Mouse (Mus musculus): ENCODE results near the gene Mns1. TPM values are rescaled to one million over a fixed set of nuclear protein-coding genes. Genes with fewer than 3 reads are reported as not detected.

Mns1 gene
- polyA plus RNA-seq, 1 experiment = 10.5 TPM

DNA sequence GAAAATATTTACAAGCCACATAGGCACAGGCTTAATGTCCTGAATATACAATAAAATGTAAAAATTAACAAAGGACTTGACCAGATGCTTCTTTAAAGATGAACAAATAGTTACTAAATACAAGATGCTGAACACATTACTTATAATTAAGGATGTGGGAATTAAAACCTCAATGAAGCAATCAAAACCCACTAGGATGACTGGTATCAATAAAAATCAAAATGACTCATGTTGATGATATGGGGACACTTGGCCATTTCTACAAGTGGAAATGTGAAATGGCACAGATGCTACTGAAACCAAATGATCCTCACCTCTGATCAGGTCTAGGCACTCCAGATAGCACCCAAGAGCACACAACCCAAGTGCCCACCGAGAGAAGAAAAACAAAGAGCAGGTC is 27.0 kb downstream of the Mns1 start:
- TF ChIP-seq POLR2A (IDR thresholded peaks at IDR 0.05; ENCODE audit: low read depth, low read length) = no peak
- no peak for TF ChIP-seq CTCF (IDR thresholded peaks at IDR 0.05; ENCODE audit: borderline replicate concordance, insufficient read depth, low read length)
- Histone ChIP-seq H3K4me1 (ENCODE audit: control insufficient read depth, insufficient read depth, low read length) (peaks cover 3% of the 10 kb centered on the region; the same call in 1 of the 2 replicates), H3K4me3 (ENCODE audit: insufficient read depth, low read length) (no peak overlapping the region)

GRCm38 (mm10) chr9:72465754-72466181 is 28.0 kb downstream of the Mns1 start:
- no peak overlapping the region for H3K27ac ChIP-seq (ENCODE audit: insufficient read depth, low read length)
- no peak overlapping the region for H3K4me3 ChIP-seq (ENCODE audit: insufficient read depth, low read length)
- H3K4me1 ChIP-seq (ENCODE audit: control insufficient read depth, insufficient read depth, low read length) = peaks cover 2% of the 10 kb centered on the region; the same call in 1 of the 2 replicates
- no peak for TF ChIP-seq POLR2A (IDR thresholded peaks at IDR 0.05; ENCODE audit: low read depth, low read length)
- TF ChIP-seq CTCF (IDR thresholded peaks at IDR 0.05; ENCODE audit: borderline replicate concordance, insufficient read depth, low read length) = no peak

More for the DNA sequence above, 27.0 kb downstream of the Mns1 start:
- no peak overlapping the region for H3K27ac ChIP-seq (ENCODE audit: insufficient read depth, low read length)

GRCm38 (mm10) chr9:72467551-72468407 is 30.0 kb downstream of the Mns1 start:
- peaks cover 2% of the 10 kb centered on the region; the same call in 1 of the 2 replicates for H3K4me1 ChIP-seq (ENCODE audit: control insufficient read depth, insufficient read depth, low read length)
- TF ChIP-seq CTCF (IDR thresholded peaks at IDR 0.05; ENCODE audit: borderline replicate concordance, insufficient read depth, low read length) = peak; percentile 76; the same call in 1 of the 2 replicates
- no peak for TF ChIP-seq POLR2A (IDR thresholded peaks at IDR 0.05; ENCODE audit: low read depth, low read length)
- H3K27ac ChIP-seq (ENCODE audit: insufficient read depth, low read length) = no peak overlapping the region
- H3K4me3 ChIP-seq (ENCODE audit: insufficient read depth, low read length) = no peak overlapping the region

GRCm38 (mm10) chr9:72468616-72469015 is 30.8 kb downstream of the Mns1 start:
- no peak overlapping the region for H3K4me3 ChIP-seq (ENCODE audit: insufficient read depth, low read length)
- H3K4me1 ChIP-seq (ENCODE audit: control insufficient read depth, insufficient read depth, low read length) = peaks cover 2% of the 10 kb centered on the region; the same call in 1 of the 2 replicates
- H3K27ac ChIP-seq (ENCODE audit: insufficient read depth, low read length) = no peak overlapping the region
- TF ChIP-seq CTCF (IDR thresholded peaks at IDR 0.05; ENCODE audit: borderline replicate concordance, insufficient read depth, low read length) (no peak), POLR2A (IDR thresholded peaks at IDR 0.05; ENCODE audit: low read depth, low read length) (no peak)

GRCm38 (mm10) chr9:72469851-72470250 is 32.0 kb downstream of the Mns1 start:
- peaks cover 2% of the 10 kb centered on the region; the same call in 1 of the 2 replicates for H3K4me1 ChIP-seq (ENCODE audit: control insufficient read depth, insufficient read depth, low read length)
- TF ChIP-seq CTCF (IDR thresholded peaks at IDR 0.05; ENCODE audit: borderline replicate concordance, insufficient read depth, low read length) = no peak
- TF ChIP-seq POLR2A (IDR thresholded peaks at IDR 0.05; ENCODE audit: low read depth, low read length) = no peak

GRCm38 (mm10) chr9:72475511-72475910 is 37.7 kb downstream of the Mns1 start:
- no peak for TF ChIP-seq CTCF (IDR thresholded peaks at IDR 0.05; ENCODE audit: borderline replicate concordance, insufficient read depth, low read length)
- TF ChIP-seq POLR2A (IDR thresholded peaks at IDR 0.05; ENCODE audit: low read depth, low read length) = no peak
- H3K4me1 ChIP-seq (ENCODE audit: control insufficient read depth, insufficient read depth, low read length) = no peaks in the 10 kb centered on the region

More at GRCm38 (mm10) chr9:72469851-72470250, 32.0 kb downstream of the Mns1 start:
- Histone ChIP-seq H3K4me3 (ENCODE audit: insufficient read depth, low read length) (no peak overlapping the region), H3K27ac (ENCODE audit: insufficient read depth, low read length) (no peak overlapping the region)

DNA sequence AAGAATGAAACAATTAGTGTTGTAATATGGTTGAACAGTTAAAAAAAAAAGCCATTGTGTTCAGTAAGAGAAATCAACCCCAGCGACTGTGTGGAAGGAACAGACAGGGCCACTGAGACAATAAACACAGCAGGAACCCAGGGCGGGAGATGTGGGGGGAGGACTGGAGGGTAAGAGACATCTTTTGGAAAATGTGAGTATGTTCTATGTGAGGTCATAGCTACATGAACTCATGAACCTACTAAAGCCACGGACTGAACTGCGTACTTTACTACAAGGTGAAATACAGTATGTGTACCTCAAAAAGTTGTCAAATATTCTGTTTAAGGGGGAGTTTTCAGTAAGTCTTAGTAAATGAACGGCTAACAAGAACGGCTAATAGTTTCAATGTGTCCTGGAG is 39.5 kb downstream of the Mns1 start:
- no peak for TF ChIP-seq POLR2A (IDR thresholded peaks at IDR 0.05; ENCODE audit: low read depth, low read length)
- no peak for TF ChIP-seq CTCF (IDR thresholded peaks at IDR 0.05; ENCODE audit: borderline replicate concordance, insufficient read depth, low read length)

More at GRCm38 (mm10) chr9:72475511-72475910, 37.7 kb downstream of the Mns1 start:
- Histone ChIP-seq H3K4me3 (ENCODE audit: insufficient read depth, low read length) (no peak overlapping the region), H3K27ac (ENCODE audit: insufficient read depth, low read length) (no peak overlapping the region)

DNA sequence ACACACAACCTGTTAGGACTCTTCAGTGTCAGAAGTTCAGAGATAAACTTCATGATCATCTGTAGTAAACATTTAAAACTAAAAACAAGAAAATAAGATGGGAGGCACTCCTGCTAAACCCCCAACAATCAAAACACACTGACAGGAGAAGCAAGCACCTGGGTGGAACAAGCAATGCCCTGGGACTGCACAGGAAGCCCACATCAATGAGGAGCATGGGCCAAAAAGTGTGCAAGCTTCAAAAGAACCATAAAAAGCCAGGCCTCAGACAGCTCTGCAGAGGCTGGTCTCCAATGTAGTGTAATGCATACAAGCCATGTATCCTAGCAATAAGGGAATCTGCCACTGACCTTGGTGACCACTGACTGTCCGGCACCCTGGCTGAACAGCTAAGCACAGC is 41.5 kb downstream of the Mns1 start:
- Histone ChIP-seq H3K27ac (ENCODE audit: insufficient read depth, low read length) (no peak overlapping the region), H3K4me3 (ENCODE audit: insufficient read depth, low read length) (no peak overlapping the region), H3K4me1 (ENCODE audit: control insufficient read depth, insufficient read depth, low read length) (no peaks in the 10 kb centered on the region)
- no peak for TF ChIP-seq POLR2A (IDR thresholded peaks at IDR 0.05; ENCODE audit: low read depth, low read length)
- TF ChIP-seq CTCF (IDR thresholded peaks at IDR 0.05; ENCODE audit: borderline replicate concordance, insufficient read depth, low read length) = no peak

More for the DNA sequence above, 39.5 kb downstream of the Mns1 start:
- H3K27ac ChIP-seq (ENCODE audit: insufficient read depth, low read length) = no peak overlapping the region
- H3K4me3 ChIP-seq (ENCODE audit: insufficient read depth, low read length) = no peak overlapping the region
- no peaks in the 10 kb centered on the region for H3K4me1 ChIP-seq (ENCODE audit: control insufficient read depth, insufficient read depth, low read length)

GRCm38 (mm10) chr9:72488523-72488922 is 50.7 kb downstream of the Mns1 start:
- TF ChIP-seq POLR2A (IDR thresholded peaks at IDR 0.05; ENCODE audit: low read depth, low read length) (no peak), CTCF (IDR thresholded peaks at IDR 0.05; ENCODE audit: borderline replicate concordance, insufficient read depth, low read length) (no peak)
- Histone ChIP-seq H3K4me3 (ENCODE audit: insufficient read depth, low read length) (no peak overlapping the region), H3K27ac (ENCODE audit: insufficient read depth, low read length) (no peak overlapping the region), H3K4me1 (ENCODE audit: control insufficient read depth, insufficient read depth, low read length) (peaks cover 2% of the 10 kb centered on the region; the same call in 1 of the 2 replicates)

DNA sequence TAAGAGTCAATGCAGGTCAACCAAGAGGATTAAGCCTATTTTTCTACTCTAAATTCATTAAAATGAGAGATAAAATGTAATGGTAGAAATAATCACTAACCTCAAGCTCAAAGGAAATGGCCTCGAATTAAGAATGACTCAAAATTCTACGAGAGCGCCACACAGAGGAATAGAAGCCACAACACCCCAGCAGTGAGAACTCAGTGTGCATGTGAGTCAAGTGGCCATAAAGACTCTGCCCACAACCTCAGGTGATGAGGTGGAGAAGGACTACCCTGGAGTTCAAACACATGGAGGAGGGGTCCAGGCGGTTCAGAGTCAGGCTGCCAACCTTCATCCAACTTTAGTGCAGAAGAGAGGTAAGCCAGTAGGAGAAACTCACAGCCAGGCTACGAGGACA is 51.3 kb downstream of the Mns1 start:
- H3K4me3 ChIP-seq (ENCODE audit: insufficient read depth, low read length) = no peak overlapping the region
- TF ChIP-seq POLR2A (IDR thresholded peaks at IDR 0.05; ENCODE audit: low read depth, low read length) (no peak), CTCF (IDR thresholded peaks at IDR 0.05; ENCODE audit: borderline replicate concordance, insufficient read depth, low read length) (no peak)
- H3K27ac ChIP-seq (ENCODE audit: insufficient read depth, low read length) = no peak overlapping the region
- H3K4me1 ChIP-seq (ENCODE audit: control insufficient read depth, insufficient read depth, low read length) = peaks cover 2% of the 10 kb centered on the region; the same call in 1 of the 2 replicates
